Mouse (Mus musculus) forebrain, embryonic 15.5 days (tissue): ENCODE results near the gene Slc22a23. TPM values are rescaled to one million over a fixed set of nuclear protein-coding genes. Genes with fewer than 3 reads are reported as not detected.
"Not testable (repeated sequence)": the region's sequence is repeated elsewhere in the genome, so short reads cannot be mapped to it uniquely, and the experiment has no call there.

ENCODE experiments used
- ATAC-seq: fragments of 200-750 bp; cut with Nextera tagmentation; replicated peaks from 2 replicates; pipeline ENCODE4 v1.8.0; 2017; ENCODE audit warnings: mild to moderate bottlenecking, moderate TSS enrichment, moderate library complexity
- H3K27ac ChIP-seq: fragments of 300-500 bp; sonication (generic); replicated peaks from 2 replicates; pipeline ENCODE4 v1.5.1; 2015; ENCODE audit warnings: mild to moderate bottlenecking, inconsistent platforms
- H3K27me3 ChIP-seq: fragments of 300-500 bp; sonication (generic); 2 replicates; pipeline ENCODE4 v1.6.1; 2015; ENCODE audit warnings: inconsistent platforms
- H3K36me3 ChIP-seq: fragments of 300-500 bp; sonication (generic); 2 replicates; pipeline ENCODE4 v1.6.1; 2015; ENCODE audit warnings: mild to moderate bottlenecking, inconsistent platforms
- H3K4me1 ChIP-seq: fragments of 300-500 bp; sonication (generic); 2 replicates; pipeline ENCODE4 v1.6.1; 2015; ENCODE audit warnings: inconsistent platforms
- H3K4me2 ChIP-seq: fragments of 300-500 bp; sonication (generic); replicated peaks from 2 replicates; pipeline ENCODE4 v1.6.1; 2015; ENCODE audit warnings: mild to moderate bottlenecking, inconsistent platforms
- H3K4me3 ChIP-seq: fragments of 300-500 bp; sonication (generic); 2 replicates; pipeline ENCODE4 v1.5.1; 2015; ENCODE audit warnings: mild to moderate bottlenecking, inconsistent platforms
- H3K9ac ChIP-seq: fragments of 300-500 bp; sonication (generic); replicated peaks from 2 replicates; pipeline ENCODE4 v1.6.1; 2015; ENCODE audit warnings: mild to moderate bottlenecking, inconsistent platforms
- H3K9me3 ChIP-seq: fragments of 300-500 bp; sonication (generic); 2 replicates; pipeline ENCODE4 v1.6.1; 2016; ENCODE audit warnings: inconsistent platforms
- WGBS: fragments of 180-500 bp; shearing (Covaris S2); methylation state at CpG from one replicate; pipeline ENCODE4 v1.1.7; 2015; ENCODE audit warnings: mixed read lengths; 5-methylcytosine and 5-hydroxymethylcytosine counted together
- polyA plus RNA-seq: library from polyadenylated mRNA; unstranded; fragments of >200 nt; fragmentation: Nextera tagmentation; extraction: Ambion mirVana; gene quantifications from 2 replicates; pipeline ENCODE4 v1.2.1, GENCODE M21; 2015

The Slc22a23 gene
- 10.9 and 11.3 TPM in 2 replicates for polyA plus RNA-seq

DNA sequence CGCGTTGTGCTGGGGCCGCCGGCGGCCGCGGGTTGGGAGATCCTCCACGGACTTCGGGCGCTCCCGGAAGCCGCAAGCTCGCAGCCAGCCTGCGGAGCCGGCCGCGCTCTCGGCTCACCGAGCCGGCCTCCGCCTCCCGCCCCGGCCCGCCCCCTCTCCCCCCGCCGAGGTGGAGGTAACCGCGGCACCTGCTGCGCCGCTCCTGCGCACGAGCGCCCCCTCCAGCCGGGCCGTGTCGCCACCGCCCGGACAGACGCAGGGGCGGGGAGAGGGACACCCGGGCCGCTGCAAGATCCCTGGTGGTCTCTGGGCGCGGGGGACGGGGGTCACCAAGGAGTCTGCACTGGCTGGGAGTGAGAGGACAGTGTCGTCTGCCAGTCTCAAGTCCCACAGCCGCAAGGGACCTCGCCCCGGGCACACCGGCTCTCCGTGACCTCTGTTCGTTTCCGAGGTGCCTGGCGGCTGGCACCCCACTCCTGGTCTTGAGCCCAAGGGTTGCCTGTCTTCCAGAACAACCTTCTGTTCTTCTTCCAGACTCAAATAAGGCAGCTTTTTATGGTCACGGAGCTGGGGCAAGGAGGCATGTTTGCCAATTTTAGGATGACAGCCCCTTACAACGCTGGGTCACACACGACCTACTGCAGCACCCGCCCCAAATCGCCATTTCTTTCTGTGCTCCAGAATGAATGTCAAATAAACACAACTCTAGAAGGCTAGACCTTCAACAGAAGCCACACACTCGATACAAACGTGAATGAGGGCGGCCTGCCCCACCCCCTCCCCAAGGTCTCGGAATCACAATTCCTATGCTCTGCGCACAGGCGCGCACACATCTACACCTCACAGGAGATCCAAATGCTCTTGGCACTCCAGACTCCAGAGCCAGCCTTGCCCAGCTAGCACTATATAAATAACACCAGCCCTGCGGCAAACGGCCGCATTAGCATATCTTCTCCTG, at the start of gene Slc22a23:
Slc22a23 (minus strand) TSS at position 55 of the 958 bp plus-strand sequence.
- H3K9me3 ChIP-seq = no peaks in the 10 kb centered on the region
- H3K4me3 ChIP-seq = peak within 1 kb of the TSS; percentile 93
- peak within 1 kb of the TSS; percentile 83 for H3K9ac ChIP-seq
- ATAC-seq = peak; percentile 72
- H3K4me2 ChIP-seq = peak within 1 kb of the TSS; percentile 70
- peak within 1 kb of the TSS; percentile 82 for H3K27ac ChIP-seq
- H3K27me3 ChIP-seq = no peaks in the 10 kb centered on the region
- H3K36me3 ChIP-seq = no peaks in the 10 kb centered on the region
- peaks cover 44% of the 10 kb centered on the region for H3K4me1 ChIP-seq
- 1% methylated on average over 60 of the region's 69 CpGs for WGBS

DNA sequence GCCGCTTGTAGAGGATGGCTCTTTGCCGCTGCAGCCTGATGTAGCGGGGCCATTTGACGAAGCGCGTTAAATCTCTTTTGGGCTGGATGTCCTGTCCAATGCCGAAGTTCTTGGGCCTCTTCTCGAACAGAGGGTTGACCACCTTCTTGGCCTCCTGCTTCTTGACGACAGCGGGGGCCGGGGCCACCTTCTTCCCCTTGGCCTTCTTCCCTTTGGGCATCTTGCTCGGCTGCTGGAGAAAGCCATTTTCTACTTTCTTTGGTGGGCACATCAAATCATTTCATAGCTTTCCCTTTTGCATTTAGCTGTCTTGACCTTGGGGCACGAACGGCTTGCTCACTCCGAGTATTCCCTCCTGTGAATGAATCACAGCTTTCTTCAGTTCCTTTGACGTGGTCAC, 49.3 kb upstream of the Slc22a23 start:
- not testable (repeated sequence) for H3K36me3 ChIP-seq, H3K4me1 ChIP-seq, H3K9me3 ChIP-seq, H3K27me3 ChIP-seq, H3K4me2 ChIP-seq, H3K9ac ChIP-seq, H3K4me3 ChIP-seq, H3K27ac ChIP-seq, ATAC-seq
- 90% methylated on average over 16 of the region's 16 CpGs for WGBS

DNA sequence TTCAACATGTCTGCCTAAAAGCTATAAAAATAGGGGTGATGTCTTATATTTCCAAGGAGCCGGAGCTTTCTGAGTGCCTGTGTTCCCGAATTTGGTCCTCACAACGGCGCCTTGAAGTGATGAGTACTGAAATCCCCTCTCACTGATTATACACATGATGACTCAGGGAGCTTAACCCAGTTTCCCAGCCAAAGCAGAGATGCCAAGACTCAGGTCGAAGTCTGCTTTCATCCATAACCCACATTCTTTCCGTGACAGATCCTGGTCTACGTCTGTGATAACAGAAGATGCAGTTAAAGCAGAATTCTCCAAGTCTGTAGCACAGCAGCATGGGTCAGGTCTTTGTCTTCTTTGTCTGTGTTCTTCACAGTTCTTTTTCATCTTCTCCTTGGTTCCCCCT, 47.4 kb upstream of the Slc22a23 start:
- WGBS = 81% methylated on average over 7 of the region's 7 CpGs
- Histone ChIP-seq H3K36me3 (no peaks in the 10 kb centered on the region), H3K4me2 (no peak overlapping the region), H3K27me3 (no peaks in the 10 kb centered on the region), H3K27ac (no peak overlapping the region), H3K4me3 (no peak overlapping the region), H3K9ac (no peak overlapping the region), H3K4me1 (no peaks in the 10 kb centered on the region), H3K9me3 (no peaks in the 10 kb centered on the region)
- no peak for ATAC-seq

DNA sequence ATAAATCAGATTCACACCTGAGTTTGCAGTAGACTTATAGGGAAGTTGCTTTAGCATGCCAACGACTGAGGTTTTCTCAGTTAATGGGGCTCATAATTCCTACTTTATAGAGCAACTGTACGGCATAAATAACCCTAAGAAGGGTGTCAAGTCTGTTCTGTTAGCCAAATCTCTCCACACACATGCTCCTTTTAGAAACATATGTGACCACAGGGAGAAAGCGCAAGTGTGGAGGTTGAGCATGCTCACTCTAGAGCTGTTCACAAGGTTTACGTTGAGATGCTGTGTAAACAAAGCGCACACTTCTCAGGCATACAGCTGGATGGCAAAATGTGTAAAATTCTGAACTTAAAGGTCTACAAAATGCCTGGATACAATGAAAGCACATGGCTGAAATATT, 43.2 kb upstream of the Slc22a23 start:
- Histone ChIP-seq H3K4me3 (no peak overlapping the region), H3K9me3 (no peaks in the 10 kb centered on the region), H3K36me3 (no peaks in the 10 kb centered on the region), H3K4me1 (no peaks in the 10 kb centered on the region), H3K9ac (no peak overlapping the region), H3K27me3 (no peaks in the 10 kb centered on the region), H3K27ac (no peak overlapping the region), H3K4me2 (no peak overlapping the region)
- 94% methylated on average over 5 of the region's 5 CpGs for WGBS
- no peak for ATAC-seq

DNA sequence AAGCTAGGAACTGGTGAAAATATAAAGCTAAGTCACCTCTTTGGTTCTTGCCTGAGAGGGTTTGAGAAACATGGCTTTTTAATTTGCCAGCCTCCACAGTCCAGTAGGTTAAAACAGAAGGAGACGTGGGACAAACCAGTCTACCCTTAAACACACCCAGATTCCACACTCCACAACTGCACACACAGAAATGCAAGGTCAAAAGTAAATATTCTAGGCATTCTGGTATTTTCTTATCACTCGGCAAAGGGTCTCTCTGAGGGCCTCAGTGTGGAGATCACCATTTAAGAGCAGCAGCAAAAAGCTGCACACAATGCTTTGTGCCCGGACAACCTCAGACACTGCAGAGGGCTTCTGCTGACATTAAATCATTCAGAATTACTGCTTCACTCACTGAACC, 38.4 kb upstream of the Slc22a23 start:
- H3K27me3 ChIP-seq = no peaks in the 10 kb centered on the region
- no peaks in the 10 kb centered on the region for H3K9me3 ChIP-seq

DNA sequence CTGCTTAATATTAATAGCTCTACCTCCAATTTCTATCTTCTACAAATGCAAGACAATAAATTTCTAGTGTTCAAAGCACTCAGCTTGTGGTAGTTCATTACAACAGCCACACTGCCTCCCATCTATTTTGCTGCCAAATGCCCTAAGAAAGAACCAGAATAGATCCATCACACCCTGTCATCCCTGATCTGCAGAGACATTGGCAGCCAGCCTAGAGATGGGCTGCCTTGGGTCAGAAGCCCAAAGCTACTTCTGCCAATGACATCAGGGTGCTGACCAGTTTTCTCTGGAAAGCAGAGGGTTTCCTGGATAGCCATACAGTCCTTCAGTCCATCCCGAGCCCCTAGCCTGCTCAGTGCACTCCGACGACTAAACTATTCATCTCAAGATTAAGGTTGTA, 33.9 kb upstream of the Slc22a23 start:
- Histone ChIP-seq H3K36me3 (no peaks in the 10 kb centered on the region), H3K27me3 (no peaks in the 10 kb centered on the region), H3K4me1 (no peaks in the 10 kb centered on the region), H3K4me2 (no peak overlapping the region), H3K9me3 (no peaks in the 10 kb centered on the region), H3K4me3 (no peak overlapping the region), H3K27ac (no peak overlapping the region), H3K9ac (no peak overlapping the region)
- ATAC-seq = no peak
- 89% methylated on average over 3 of the region's 3 CpGs for WGBS

More for the DNA sequence above, 38.4 kb upstream of the Slc22a23 start:
- Histone ChIP-seq H3K4me3 (no peak overlapping the region), H3K4me1 (no peaks in the 10 kb centered on the region), H3K36me3 (no peaks in the 10 kb centered on the region), H3K4me2 (no peak overlapping the region), H3K27ac (no peak overlapping the region), H3K9ac (no peak overlapping the region)
- WGBS = 85% methylated on average over 3 of the region's 3 CpGs
- no peak for ATAC-seq

DNA sequence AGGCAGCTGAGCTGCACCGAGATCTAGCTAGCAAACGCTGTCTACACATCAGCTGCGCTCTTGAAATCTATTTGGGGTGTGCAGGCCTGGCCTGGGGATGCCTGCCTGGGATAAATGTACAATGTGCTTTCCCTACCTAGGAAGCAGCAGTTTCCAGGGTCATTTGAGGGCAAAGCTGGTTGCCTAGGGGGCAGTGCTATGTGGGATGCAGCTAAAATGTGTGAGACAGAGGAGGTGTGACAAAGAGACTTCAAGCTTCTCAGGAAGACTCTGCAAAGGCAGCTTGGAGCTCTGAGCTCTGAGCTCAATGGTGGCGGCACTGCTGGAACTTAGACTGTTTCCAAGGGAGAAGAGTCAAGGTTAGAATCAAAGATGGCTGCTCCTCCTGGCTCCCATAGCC, 30.2 kb upstream of the Slc22a23 start:
- no peak overlapping the region for H3K9ac ChIP-seq
- no peaks in the 10 kb centered on the region for H3K36me3 ChIP-seq
- H3K27ac ChIP-seq = no peak overlapping the region
- no peak overlapping the region for H3K4me2 ChIP-seq
- H3K9me3 ChIP-seq = no peaks in the 10 kb centered on the region
- no peaks in the 10 kb centered on the region for H3K4me1 ChIP-seq
- H3K27me3 ChIP-seq = no peaks in the 10 kb centered on the region
- WGBS = 71% methylated on average over 4 of the region's 4 CpGs
- ATAC-seq = no peak
- H3K4me3 ChIP-seq = no peak overlapping the region

DNA sequence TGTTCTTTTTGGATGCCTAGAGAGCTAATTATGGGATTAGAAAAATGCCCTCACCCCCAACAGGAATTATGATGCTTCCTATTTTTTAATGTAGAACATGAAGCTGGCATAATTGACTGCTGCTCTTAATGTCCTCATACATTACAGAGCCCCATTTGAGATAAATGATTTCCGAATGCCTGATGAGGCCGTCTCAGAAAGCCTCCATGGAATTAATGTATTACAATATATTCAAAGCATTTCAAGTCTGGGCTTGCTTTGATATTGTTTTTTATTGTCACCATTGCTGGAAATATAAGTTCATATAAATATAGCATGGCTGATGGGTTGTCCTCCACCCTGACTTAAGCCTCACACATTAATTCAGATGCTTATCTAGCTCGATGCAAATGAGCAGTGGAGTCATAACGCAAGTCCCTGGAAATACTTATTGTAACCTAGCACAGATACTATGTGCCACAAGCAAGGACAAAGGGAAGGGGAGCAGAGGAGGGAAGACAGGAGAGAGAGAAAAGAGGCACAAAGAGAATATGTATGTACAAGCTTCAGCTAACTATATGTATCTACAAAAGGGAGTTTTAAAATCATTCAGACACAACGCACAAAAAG, 28.0 kb upstream of the Slc22a23 start:
- 0 out of 2 replicates have a peak, but pooled peaks have one; percentile 16 for ATAC-seq
- Histone ChIP-seq H3K27me3 (no peaks in the 10 kb centered on the region), H3K9ac (no peak overlapping the region), H3K9me3 (no peaks in the 10 kb centered on the region), H3K4me3 (no peak overlapping the region), H3K4me2 (no peak overlapping the region), H3K4me1 (no peaks in the 10 kb centered on the region), H3K36me3 (no peaks in the 10 kb centered on the region), H3K27ac (no peak overlapping the region)
- 75% methylated on average over 5 of the region's 5 CpGs for WGBS

DNA sequence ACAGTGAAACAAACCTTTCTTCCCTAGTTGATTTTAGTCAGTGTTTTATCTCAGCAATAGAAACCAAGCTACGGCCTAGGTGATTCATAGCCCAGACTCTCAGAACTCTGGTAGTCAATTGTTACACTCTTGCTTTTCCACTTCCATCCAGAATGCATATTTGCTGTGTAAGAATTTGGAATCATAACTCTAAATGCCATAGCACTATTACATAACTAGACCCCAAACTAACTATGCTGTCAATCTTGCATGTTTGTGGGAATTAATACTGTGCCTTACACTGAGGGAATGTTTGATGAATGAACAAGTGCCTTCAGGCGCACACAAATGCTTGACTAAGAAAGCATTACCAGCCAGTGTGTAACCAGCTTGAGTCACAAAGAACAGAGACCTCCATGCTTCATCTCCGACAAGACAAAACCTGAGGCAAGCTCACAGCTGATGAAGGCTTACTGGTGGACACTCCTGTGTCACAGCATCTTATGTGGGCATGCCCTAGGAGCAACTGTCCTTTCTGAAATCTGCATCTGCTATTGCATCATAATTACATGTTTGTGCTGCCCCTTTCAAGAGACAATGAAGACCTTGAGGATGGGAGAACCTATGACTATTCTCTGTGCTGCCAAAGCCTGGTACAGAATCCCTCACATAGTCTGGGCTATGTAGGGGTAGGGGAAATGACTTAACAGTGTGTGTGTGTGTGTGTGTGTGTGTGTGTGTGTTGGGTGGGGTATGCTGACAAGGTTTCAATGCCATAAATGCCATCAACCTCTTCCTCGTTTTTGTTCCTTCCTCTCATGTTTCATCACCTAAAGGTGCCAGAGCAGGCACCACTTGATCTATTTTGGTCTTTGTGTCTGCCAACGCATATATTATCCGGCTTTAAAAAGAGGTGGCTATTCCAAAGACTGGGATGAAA, 27.2 kb upstream of the Slc22a23 start:
- Histone ChIP-seq H3K36me3 (no peaks in the 10 kb centered on the region), H3K4me2 (no peak overlapping the region), H3K9ac (no peak overlapping the region), H3K9me3 (no peaks in the 10 kb centered on the region), H3K27me3 (no peaks in the 10 kb centered on the region), H3K4me3 (no peak overlapping the region), H3K4me1 (no peaks in the 10 kb centered on the region), H3K27ac (no peak overlapping the region)
- no peak for ATAC-seq
- WGBS = 73% methylated on average over 6 of the region's 6 CpGs

DNA sequence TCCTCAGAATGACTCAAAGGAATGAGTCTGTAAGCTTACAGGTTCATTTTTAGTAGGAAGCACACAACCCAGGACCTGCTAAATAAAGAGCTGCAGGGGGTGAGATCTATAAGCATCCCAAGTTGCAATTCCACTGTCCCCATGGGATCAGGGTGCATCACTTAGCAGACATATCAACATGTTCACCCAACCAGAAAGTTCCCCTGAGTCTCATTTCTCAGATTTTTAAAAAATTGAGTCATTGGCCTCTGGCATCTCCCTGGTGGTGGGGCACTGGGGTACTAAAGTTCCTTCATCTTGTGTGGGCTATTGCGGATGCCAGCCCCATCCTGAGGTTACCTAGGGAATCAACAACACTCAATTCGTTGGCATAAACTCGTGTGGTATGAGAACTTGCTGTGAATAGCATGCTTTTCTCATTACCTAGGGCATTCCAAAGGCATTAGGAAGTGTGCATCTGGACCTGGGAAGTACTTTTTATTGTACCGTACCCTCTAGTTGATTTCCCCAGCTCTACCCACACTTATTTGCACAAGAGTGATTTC, 25.4 kb upstream of the Slc22a23 start:
- ATAC-seq = no peak
- no peaks in the 10 kb centered on the region for H3K4me1 ChIP-seq
- no peaks in the 10 kb centered on the region for H3K9me3 ChIP-seq
- H3K27ac ChIP-seq = no peak overlapping the region
- no peaks in the 10 kb centered on the region for H3K27me3 ChIP-seq
- 81% methylated on average over 4 of the region's 4 CpGs for WGBS
- no peaks in the 10 kb centered on the region for H3K36me3 ChIP-seq
- H3K4me2 ChIP-seq = no peak overlapping the region
- H3K9ac ChIP-seq = no peak overlapping the region
- H3K4me3 ChIP-seq = no peak overlapping the region

DNA sequence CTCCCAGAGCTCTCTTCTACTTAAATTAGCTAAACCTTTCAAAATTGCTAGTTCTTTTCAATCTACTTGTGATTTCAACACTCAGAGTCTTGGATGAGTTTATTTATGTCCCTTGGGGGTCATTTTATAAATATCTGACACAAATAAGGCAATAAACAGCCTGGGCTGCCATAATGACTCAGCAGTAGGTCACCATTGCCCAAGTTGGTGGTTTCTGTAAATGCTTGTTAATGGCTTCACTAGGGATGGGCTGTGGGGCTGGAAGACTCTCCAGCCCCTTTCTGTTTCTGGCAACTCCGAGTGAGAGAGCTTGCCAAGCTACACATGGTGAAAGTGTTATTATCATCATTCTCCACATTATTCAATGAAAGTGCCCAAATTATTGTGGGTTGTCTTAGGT, 20.2 kb upstream of the Slc22a23 start:
- no peak overlapping the region for H3K4me2 ChIP-seq
- H3K36me3 ChIP-seq = no peaks in the 10 kb centered on the region
- no peak overlapping the region for H3K9ac ChIP-seq
- ATAC-seq = no peak
- H3K27me3 ChIP-seq = no peaks in the 10 kb centered on the region
- H3K4me1 ChIP-seq = no peaks in the 10 kb centered on the region
- no peak overlapping the region for H3K4me3 ChIP-seq
- H3K27ac ChIP-seq = no peak overlapping the region
- no peaks in the 10 kb centered on the region for H3K9me3 ChIP-seq
- 69% methylated on average over 1 of the region's 1 CpGs for WGBS
